Mouse (Mus musculus) hindbrain, embryonic 10.5 days (tissue): ENCODE measurements around the gene Adcy3. TPM values are rescaled to one million over a fixed set of nuclear protein-coding genes. Genes with fewer than 3 reads are reported as not detected.

Experiments used
- DNase-seq: peaks from one replicate; pipeline ENCODE4 v3.0.0-alpha.2; 2017; ENCODE audit warnings: low spot score
- H3K27ac ChIP-seq: fragments of 300-500 bp; sonication (generic); 2 replicates; pipeline ENCODE4 v1.5.1; 2016; ENCODE audit warnings: mild to moderate bottlenecking, moderate library complexity
- H3K27me3 ChIP-seq: fragments of 300-500 bp; sonication (generic); 2 replicates; pipeline ENCODE4 v1.6.1; 2016; ENCODE audit warnings: mild to moderate bottlenecking; ENCODE audit not compliant: poor library complexity, insufficient read depth, severe bottlenecking
- H3K36me3 ChIP-seq: fragments of 300-500 bp; sonication (generic); 2 replicates; pipeline ENCODE4 v1.6.1; 2016; ENCODE audit warnings: mild to moderate bottlenecking, moderate library complexity
- H3K4me1 ChIP-seq: fragments of 300-500 bp; sonication (generic); replicated peaks from 2 replicates; pipeline ENCODE4 v1.6.1; 2016; ENCODE audit warnings: mild to moderate bottlenecking
- H3K4me3 ChIP-seq: fragments of 300-500 bp; sonication (generic); 2 replicates; pipeline ENCODE4 v1.5.1; 2016; ENCODE audit warnings: mild to moderate bottlenecking, moderate library complexity
- H3K9me3 ChIP-seq: fragments of 300-500 bp; sonication (generic); 2 replicates; pipeline ENCODE4 v1.6.1; 2016; ENCODE audit warnings: mild to moderate bottlenecking, moderate library complexity
- WGBS: fragments of 180-500 bp; shearing (Covaris S2); methylation state at CpG from one replicate; pipeline ENCODE4 v1.1.7; 2016; 5-methylcytosine and 5-hydroxymethylcytosine counted together
- polyA plus RNA-seq: library from polyadenylated mRNA; unstranded; fragments of >200 nt; fragmentation: Nextera tagmentation; extraction: Ambion mirVana; gene quantifications from 2 replicates; pipeline ENCODE4 v1.2.1, GENCODE M21; 2016

The Adcy3 gene
- polyA plus RNA-seq, 1 experiment from 2014 or later = 4.8 TPM

DNA sequence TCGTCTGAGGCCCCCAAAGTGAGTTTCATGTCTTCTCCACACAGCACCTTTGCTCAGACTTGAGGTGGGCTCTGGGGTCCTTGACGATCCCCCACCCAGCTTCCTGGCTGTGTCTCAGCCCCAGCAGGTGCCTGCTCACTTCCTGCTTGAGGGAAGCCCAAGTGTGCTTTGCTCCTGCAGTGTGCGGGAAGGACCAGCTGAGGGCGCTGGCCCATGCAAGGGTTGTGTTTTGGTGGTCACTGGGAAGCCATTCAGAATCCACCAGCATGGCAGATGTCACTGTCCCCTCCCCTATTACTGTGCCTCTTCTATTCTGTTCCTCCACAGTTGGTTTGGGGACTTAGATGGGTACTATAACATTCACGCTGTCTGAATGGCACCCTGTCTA, 56.2 kb downstream of the Adcy3 start:
- 36% methylated on average over 5 of the region's 5 CpGs for WGBS
- Histone ChIP-seq H3K27ac (peak overlapping the region; percentile 79; the same call in 1 of the 2 replicates), H3K4me1 (peaks cover 35% of the 10 kb centered on the region), H3K9me3 (no peaks in the 10 kb centered on the region), H3K4me3 (no peak overlapping the region), H3K27me3 (no peaks in the 10 kb centered on the region), H3K36me3 (0 out of 2 replicates have a peak, but pooled peaks cover 2% of the 10 kb centered on the region)
- DNase-seq = peak; percentile 59

GRCm38 (mm10) chr12:4192514-4192913, 59.6 kb downstream of the Adcy3 start:
- peak overlapping the region; percentile 17; the same call in 1 of the 2 replicates for H3K27ac ChIP-seq
- H3K9me3 ChIP-seq = no peaks in the 10 kb centered on the region
- H3K36me3 ChIP-seq = peaks cover 13% of the 10 kb centered on the region; the same call in 1 of the 2 replicates
- H3K27me3 ChIP-seq = no peaks in the 10 kb centered on the region
- no peak for DNase-seq
- H3K4me3 ChIP-seq = no peak overlapping the region
- 66% methylated on average over 6 of the region's 6 CpGs for WGBS
- H3K4me1 ChIP-seq = peaks cover 33% of the 10 kb centered on the region

GRCm38 (mm10) chr12:4193025-4193740, 60.3 kb downstream of the Adcy3 start:
- 53% methylated on average over 10 of the region's 10 CpGs for WGBS

DNA sequence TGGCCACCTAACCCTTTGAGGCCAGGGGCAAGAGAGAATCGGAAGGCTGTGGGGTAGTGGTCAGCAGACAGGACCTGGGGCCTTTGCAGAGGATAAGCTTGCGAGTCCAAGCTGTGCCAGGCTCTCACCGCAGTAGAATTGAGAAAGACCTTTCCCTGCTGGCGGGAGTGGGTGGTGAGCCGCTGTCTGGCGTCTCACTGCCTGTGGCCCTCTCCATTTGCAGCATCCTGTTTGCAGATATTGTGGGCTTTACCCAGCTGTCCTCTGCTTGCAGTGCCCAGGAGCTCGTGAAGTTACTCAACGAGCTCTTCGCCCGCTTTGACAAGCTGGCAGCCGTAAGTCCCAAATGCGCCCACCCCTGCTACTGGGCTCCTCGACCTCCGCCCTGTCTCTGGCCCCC, 61.7 kb downstream of the Adcy3 start:
- Histone ChIP-seq H3K9me3 (no peaks in the 10 kb centered on the region), H3K36me3 (peaks cover 19% of the 10 kb centered on the region)

More at GRCm38 (mm10) chr12:4193025-4193740, 60.3 kb downstream of the Adcy3 start:
- no peaks in the 10 kb centered on the region for H3K27me3 ChIP-seq
- peak; percentile 29 for DNase-seq
- H3K4me3 ChIP-seq = no peak overlapping the region
- H3K4me1 ChIP-seq = peaks cover 27% of the 10 kb centered on the region
- H3K36me3 ChIP-seq = peaks cover 16% of the 10 kb centered on the region; the same call in 1 of the 2 replicates
- H3K27ac ChIP-seq = peak overlapping the region; percentile 17; the same call in 1 of the 2 replicates
- H3K9me3 ChIP-seq = no peaks in the 10 kb centered on the region

GRCm38 (mm10) chr12:4198702-4199101, 65.8 kb downstream of the Adcy3 start:
- DNase-seq = no peak
- no peak overlapping the region for H3K4me3 ChIP-seq
- no peaks in the 10 kb centered on the region for H3K27me3 ChIP-seq
- H3K4me1 ChIP-seq = peaks cover 9% of the 10 kb centered on the region
- 93% methylated on average over 4 of the region's 4 CpGs for WGBS
- H3K27ac ChIP-seq = no peak overlapping the region
- H3K9me3 ChIP-seq = no peaks in the 10 kb centered on the region
- H3K36me3 ChIP-seq = peaks cover 28% of the 10 kb centered on the region

More for the DNA sequence above, 61.7 kb downstream of the Adcy3 start:
- Histone ChIP-seq H3K27ac (no peak overlapping the region), H3K4me1 (peaks cover 14% of the 10 kb centered on the region), H3K4me3 (no peak overlapping the region), H3K27me3 (no peaks in the 10 kb centered on the region)
- WGBS = 89% methylated on average over 14 of the region's 14 CpGs
- no peak for DNase-seq

DNA sequence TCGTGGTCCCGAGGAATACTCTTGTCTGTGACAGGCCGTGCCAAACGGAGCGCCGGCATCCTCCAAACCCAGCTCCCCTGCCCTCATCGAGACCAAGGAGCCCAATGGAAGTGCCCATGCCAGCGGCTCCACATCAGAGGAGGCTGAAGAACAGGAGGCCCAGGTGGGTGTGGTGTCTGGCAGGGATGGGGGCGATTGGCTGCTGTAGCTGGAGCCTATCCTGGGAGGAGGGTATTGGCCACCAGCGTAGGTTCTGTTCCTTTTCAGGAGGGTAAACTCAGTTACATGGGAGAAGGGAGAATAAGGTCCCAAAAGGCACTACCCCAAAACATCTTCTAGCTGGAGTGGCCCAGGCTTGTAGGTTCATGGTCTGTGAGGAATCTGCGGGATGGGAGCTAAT, 66.4 kb downstream of the Adcy3 start:
- H3K4me3 ChIP-seq = no peak overlapping the region
- no peak overlapping the region for H3K27ac ChIP-seq
- no peaks in the 10 kb centered on the region for H3K9me3 ChIP-seq
- peaks cover 9% of the 10 kb centered on the region for H3K4me1 ChIP-seq
- DNase-seq = no peak
- 95% methylated on average over 11 of the region's 11 CpGs for WGBS
- H3K36me3 ChIP-seq = peaks cover 28% of the 10 kb centered on the region
- H3K27me3 ChIP-seq = no peaks in the 10 kb centered on the region

DNA sequence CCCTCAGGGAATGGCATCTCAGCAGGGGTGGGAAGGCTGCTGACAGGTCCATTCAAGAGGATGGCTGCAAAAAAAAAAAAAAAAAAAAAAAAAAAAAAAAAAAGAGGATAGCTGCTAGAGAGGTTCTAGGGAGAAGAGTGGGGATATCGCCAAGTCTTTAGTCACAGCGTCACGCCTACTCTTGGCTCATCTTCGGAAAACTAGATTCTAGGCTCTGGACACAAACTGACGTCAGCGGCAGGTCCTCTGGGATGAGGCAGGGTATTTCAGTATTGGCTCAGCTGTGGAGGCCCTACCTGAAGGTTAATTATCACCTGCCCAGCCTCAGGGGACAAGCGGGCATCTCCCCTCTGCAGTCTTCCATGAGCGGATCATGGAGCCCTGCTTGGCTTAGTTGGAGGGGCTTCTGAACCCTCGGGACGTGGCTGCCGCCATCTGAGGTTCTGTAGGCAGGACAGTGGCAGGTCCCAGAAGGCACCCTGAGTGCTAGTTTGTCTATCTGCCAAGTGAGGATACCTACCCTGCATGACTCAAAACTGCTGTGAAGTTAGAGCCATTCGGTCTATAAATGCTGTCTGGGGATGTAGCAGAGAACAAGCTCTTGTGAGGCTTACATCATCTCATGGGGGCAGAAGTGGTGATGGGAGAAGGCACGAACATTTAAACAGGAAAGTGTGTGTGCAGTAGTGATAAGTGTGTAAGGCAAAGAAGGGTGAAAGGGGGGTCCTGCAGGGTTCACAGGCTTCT, 68.7 kb downstream of the Adcy3 start:
- H3K4me3 ChIP-seq = no peak overlapping the region

DNA sequence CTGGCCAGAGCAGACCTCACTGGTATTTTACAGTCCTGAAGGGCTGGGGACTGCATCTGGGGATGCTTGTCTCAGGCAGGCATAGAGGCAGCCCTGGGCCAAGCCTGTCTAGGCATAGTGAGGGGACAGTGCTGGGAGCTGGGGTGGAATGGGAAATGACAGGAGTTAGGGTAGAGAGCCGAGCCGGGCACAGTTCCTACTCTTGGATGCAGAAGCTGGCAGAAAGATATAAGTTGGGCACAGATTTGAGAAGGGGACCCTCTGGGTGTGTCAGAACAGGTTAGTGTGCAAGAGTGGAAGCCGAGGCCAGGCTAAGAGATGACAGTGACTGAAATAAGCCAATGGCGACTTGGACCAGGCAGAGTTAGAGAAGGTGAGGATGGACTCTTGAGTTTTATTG, 69.3 kb downstream of the Adcy3 start:
- DNase-seq = no peak
- no peaks in the 10 kb centered on the region for H3K9me3 ChIP-seq
- H3K27ac ChIP-seq = no peak overlapping the region
- no peaks in the 10 kb centered on the region for H3K27me3 ChIP-seq
- H3K4me1 ChIP-seq = peaks cover 9% of the 10 kb centered on the region
- peaks cover 44% of the 10 kb centered on the region for H3K36me3 ChIP-seq
- no peak overlapping the region for H3K4me3 ChIP-seq
- 91% methylated on average over 4 of the region's 4 CpGs for WGBS

More for the DNA sequence above, 68.7 kb downstream of the Adcy3 start:
- H3K4me1 ChIP-seq = peaks cover 9% of the 10 kb centered on the region
- H3K27me3 ChIP-seq = no peaks in the 10 kb centered on the region
- no peak for DNase-seq
- H3K27ac ChIP-seq = no peak overlapping the region
- H3K9me3 ChIP-seq = no peaks in the 10 kb centered on the region
- WGBS = 89% methylated on average over 13 of the region's 13 CpGs
- H3K36me3 ChIP-seq = peaks cover 43% of the 10 kb centered on the region

DNA sequence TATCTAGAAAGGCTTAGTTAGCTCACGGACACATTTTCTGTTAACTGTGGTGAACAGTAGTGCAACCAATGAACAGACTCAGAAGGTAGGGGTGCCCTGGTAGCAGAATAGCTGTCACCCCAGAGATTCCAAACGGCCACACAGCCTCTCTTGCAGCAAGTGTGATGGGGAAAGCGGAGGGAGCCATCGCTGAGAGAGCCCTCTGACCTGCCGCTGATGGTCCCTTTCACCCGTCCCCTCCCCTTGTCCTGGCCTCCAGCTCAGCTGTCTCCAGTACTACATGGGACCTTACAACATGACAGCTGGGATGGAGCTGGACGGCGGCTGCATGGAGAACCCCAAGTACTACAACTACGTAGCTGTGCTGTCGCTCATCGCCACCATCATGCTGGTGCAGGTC, 73.2 kb downstream of the Adcy3 start:
- Histone ChIP-seq H3K27me3 (no peaks in the 10 kb centered on the region), H3K4me3 (no peak overlapping the region), H3K9me3 (no peaks in the 10 kb centered on the region), H3K36me3 (peaks cover 67% of the 10 kb centered on the region), H3K27ac (no peak overlapping the region), H3K4me1 (peaks cover 2% of the 10 kb centered on the region; the same call in 1 of the 2 replicates)
- WGBS = 94% methylated on average over 11 of the region's 11 CpGs
- no peak for DNase-seq

DNA sequence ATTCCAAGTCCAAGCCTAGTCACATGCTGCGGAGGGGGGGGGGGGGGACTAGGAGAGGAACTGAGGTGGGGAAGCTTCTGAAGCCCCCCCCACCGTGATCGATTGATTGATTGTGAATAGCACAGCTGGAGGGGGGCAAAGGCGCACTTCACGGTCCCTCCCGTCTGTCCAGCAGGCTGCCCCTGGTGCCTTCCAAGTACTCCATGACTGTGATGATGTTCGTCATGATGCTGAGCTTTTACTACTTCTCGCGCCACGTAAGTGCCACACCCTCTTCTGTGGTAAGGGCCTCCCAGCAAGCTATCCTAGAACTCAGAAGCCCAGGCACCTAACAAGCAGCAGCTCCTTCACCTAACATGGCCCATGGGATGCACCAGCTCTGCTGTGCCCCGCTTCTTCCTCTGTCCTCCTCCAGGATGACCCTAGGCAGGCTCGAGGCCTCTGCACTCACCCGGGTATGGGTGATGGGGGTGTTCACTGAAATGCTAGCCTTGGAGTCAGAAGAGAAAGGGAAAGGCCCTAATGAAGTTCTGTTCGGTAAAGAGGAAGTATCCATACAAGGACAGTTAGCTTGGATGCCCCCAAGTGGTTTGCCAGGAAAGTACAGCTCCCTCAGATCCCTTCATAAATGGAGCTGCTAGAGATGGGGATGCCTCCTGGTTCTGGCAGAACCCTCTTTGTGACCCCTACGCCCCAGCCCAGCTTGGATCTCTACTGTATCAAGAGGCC, 75.7 kb downstream of the Adcy3 start:
- no peaks in the 10 kb centered on the region for H3K9me3 ChIP-seq
- DNase-seq = peak; percentile 38
- H3K27me3 ChIP-seq = no peaks in the 10 kb centered on the region
- H3K27ac ChIP-seq = no peak overlapping the region
- peaks cover 6% of the 10 kb centered on the region for H3K4me1 ChIP-seq
- whole genome bisulfite sequencing = 76% methylated on average over 15 of the region's 15 CpGs
- H3K4me3 ChIP-seq = no peak overlapping the region
- peaks cover 84% of the 10 kb centered on the region for H3K36me3 ChIP-seq

DNA sequence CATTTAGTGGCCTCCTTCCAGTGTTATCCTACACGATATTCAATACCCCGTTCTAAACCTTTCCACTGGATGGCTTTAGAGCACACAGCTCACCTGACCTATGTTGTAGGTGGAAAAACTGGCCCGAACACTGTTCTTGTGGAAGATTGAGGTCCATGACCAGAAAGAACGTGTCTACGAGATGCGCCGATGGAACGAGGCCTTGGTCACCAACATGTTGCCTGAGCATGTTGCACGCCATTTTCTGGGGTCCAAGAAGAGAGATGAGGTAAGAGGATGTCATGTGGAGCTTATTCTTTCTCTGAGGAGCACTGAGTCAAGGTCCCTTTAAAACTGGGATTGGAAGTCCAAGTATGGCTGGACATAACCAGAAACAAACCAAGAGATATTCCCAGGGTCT, 76.3 kb downstream of the Adcy3 start:
- no peaks in the 10 kb centered on the region for H3K9me3 ChIP-seq
- no peaks in the 10 kb centered on the region for H3K27me3 ChIP-seq
- H3K4me3 ChIP-seq = no peak overlapping the region
- H3K27ac ChIP-seq = no peak overlapping the region
- H3K4me1 ChIP-seq = peaks cover 6% of the 10 kb centered on the region
- peaks cover 88% of the 10 kb centered on the region for H3K36me3 ChIP-seq
- WGBS = 96% methylated on average over 9 of the region's 9 CpGs
- no peak for DNase-seq

DNA sequence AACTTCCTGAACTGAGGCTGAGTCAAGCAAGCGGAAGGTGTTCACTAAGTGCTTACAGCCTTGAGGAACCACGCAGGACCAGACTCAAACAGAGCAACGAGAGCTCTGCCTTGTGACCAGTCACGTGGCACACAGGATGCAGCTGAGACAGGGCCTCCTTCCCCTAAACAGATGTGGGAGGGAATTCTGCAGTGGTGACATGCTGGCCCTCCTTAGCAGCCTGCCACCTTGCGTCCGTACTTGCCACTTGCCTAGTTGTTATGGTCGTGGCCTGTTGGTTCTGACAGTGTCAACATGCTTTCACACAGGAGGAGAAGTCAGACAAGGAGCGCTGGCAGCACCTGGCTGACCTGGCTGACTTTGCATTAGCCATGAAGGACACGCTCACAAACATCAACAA, 78.3 kb downstream of the Adcy3 start:
- DNase-seq = no peak
- no peak overlapping the region for H3K27ac ChIP-seq
- 88% methylated on average over 9 of the region's 9 CpGs for WGBS
- H3K9me3 ChIP-seq = no peaks in the 10 kb centered on the region
- H3K4me3 ChIP-seq = no peak overlapping the region
- no peaks in the 10 kb centered on the region for H3K27me3 ChIP-seq
- H3K4me1 ChIP-seq = peaks cover 6% of the 10 kb centered on the region
- H3K36me3 ChIP-seq = peaks cover 91% of the 10 kb centered on the region
